Mouse (Mus musculus): Measurements from ENCODE around the gene Stac. TPM values are rescaled to one million over a fixed set of nuclear protein-coding genes. Genes with fewer than 3 reads are reported as not detected.

Gene Stac
- polyA plus RNA-seq, 2 experiments: 0.02 TPM; not detected in 1

GRCm38 (mm10) chr9:111611341-111611740, 78.8 kb downstream of the Stac start:
- Histone ChIP-seq H3K4me3 (ENCODE audit: insufficient read depth in 1 of 2, low read depth in 2 of 2, low read length in 2 of 2) (no peak overlapping the region), H3K36me3 (replicated peaks; ENCODE audit: control insufficient read depth, insufficient read depth, low read depth) (no peaks in the 10 kb centered on the region), H3K4me1 (replicated peaks; ENCODE audit: control insufficient read depth in 2 of 2, insufficient read depth in 2 of 2, low read length in 1 of 2) (no peaks in the 10 kb centered on the region), H3K27me3 (ENCODE audit: control insufficient read depth, insufficient read depth, low read length) (no peaks in the 10 kb centered on the region), H3K9me3 (ENCODE audit: control insufficient read depth, low read length) (no peaks in the 10 kb centered on the region), H3K9ac (replicated peaks) (no peak overlapping the region), H3K4me2 (ENCODE audit: low read depth) (no peak overlapping the region), H3K27ac (no peak overlapping the region)
- 45% methylated on average over 3 of the region's 3 CpGs for WGBS (ENCODE audit: insufficient replicate concordance)
- ATAC-seq (ENCODE audit: insufficient read depth): no peak
- no peak for DNase-seq (ENCODE audit: low read depth in 3 of 3, low spot score in 3 of 3)
- TF ChIP-seq EP300 (IDR thresholded peaks at IDR 0.05; ENCODE audit: low read depth): no peak
- TF ChIP-seq CTCF (IDR thresholded peaks at IDR 0.05; ENCODE audit: low read depth): no peak

GRCm38 (mm10) chr9:111608762-111609161, 81.4 kb downstream of the Stac start:
- Histone ChIP-seq H3K9ac (replicated peaks) (no peak overlapping the region), H3K4me3 (ENCODE audit: insufficient read depth in 1 of 2, low read depth in 2 of 2, low read length in 2 of 2) (no peak overlapping the region), H3K27me3 (ENCODE audit: control insufficient read depth, insufficient read depth, low read length) (no peaks in the 10 kb centered on the region), H3K4me2 (ENCODE audit: low read depth) (no peak overlapping the region), H3K4me1 (replicated peaks; ENCODE audit: control insufficient read depth in 2 of 2, insufficient read depth in 2 of 2, low read length in 1 of 2) (no peaks in the 10 kb centered on the region), H3K27ac (no peak overlapping the region), H3K36me3 (replicated peaks; ENCODE audit: control insufficient read depth, insufficient read depth, low read depth) (no peaks in the 10 kb centered on the region), H3K9me3 (ENCODE audit: control insufficient read depth, low read length) (no peaks in the 10 kb centered on the region)
- ATAC-seq (ENCODE audit: insufficient read depth) (no peak), DNase-seq (ENCODE audit: low read depth in 3 of 3, low spot score in 3 of 3) (no peak)
- TF ChIP-seq CTCF (IDR thresholded peaks at IDR 0.05; ENCODE audit: low read depth): no peak
- no peak for TF ChIP-seq EP300 (IDR thresholded peaks at IDR 0.05; ENCODE audit: low read depth)
- 19% methylated on average over 6 of the region's 6 CpGs for WGBS (ENCODE audit: insufficient replicate concordance)

GRCm38 (mm10) chr9:111606603-111607002, 83.5 kb downstream of the Stac start:
- Histone ChIP-seq H3K36me3 (replicated peaks; ENCODE audit: control insufficient read depth, insufficient read depth, low read depth) (no peaks in the 10 kb centered on the region), H3K9ac (replicated peaks) (no peak overlapping the region), H3K4me3 (ENCODE audit: insufficient read depth in 1 of 2, low read depth in 2 of 2, low read length in 2 of 2) (no peak overlapping the region), H3K27ac (no peak overlapping the region), H3K4me2 (ENCODE audit: low read depth) (no peak overlapping the region), H3K9me3 (ENCODE audit: control insufficient read depth, low read length) (no peaks in the 10 kb centered on the region), H3K27me3 (ENCODE audit: control insufficient read depth, insufficient read depth, low read length) (no peaks in the 10 kb centered on the region), H3K4me1 (replicated peaks; ENCODE audit: control insufficient read depth in 2 of 2, insufficient read depth in 2 of 2, low read length in 1 of 2) (no peaks in the 10 kb centered on the region)
- ATAC-seq (ENCODE audit: insufficient read depth) (no peak), DNase-seq (ENCODE audit: low read depth in 3 of 3, low spot score in 3 of 3) (no peak)
- TF ChIP-seq EP300 (IDR thresholded peaks at IDR 0.05; ENCODE audit: low read depth): no peak
- no peak for TF ChIP-seq CTCF (IDR thresholded peaks at IDR 0.05; ENCODE audit: low read depth)
- WGBS (ENCODE audit: insufficient replicate concordance): 67% methylated on average over 8 of the region's 8 CpGs

- 71% methylated on average over 2 of the region's 2 CpGs for WGBS (ENCODE audit: insufficient replicate concordance)
- Histone ChIP-seq H3K9me3 (ENCODE audit: control insufficient read depth, low read length) (no peaks in the 10 kb centered on the region), H3K4me2 (ENCODE audit: low read depth) (no peak overlapping the region), H3K27ac (no peak overlapping the region), H3K4me3 (ENCODE audit: insufficient read depth in 1 of 2, low read depth in 2 of 2, low read length in 2 of 2) (no peak overlapping the region), H3K36me3 (replicated peaks; ENCODE audit: control insufficient read depth, insufficient read depth, low read depth) (no peaks in the 10 kb centered on the region), H3K4me1 (replicated peaks; ENCODE audit: control insufficient read depth in 2 of 2, insufficient read depth in 2 of 2, low read length in 1 of 2) (no peaks in the 10 kb centered on the region), H3K9ac (replicated peaks) (no peak overlapping the region), H3K27me3 (ENCODE audit: control insufficient read depth, insufficient read depth, low read length) (no peaks in the 10 kb centered on the region)
- ATAC-seq (ENCODE audit: insufficient read depth) (no peak), DNase-seq (ENCODE audit: low read depth in 3 of 3, low spot score in 3 of 3) (no peak)
- TF ChIP-seq EP300 (IDR thresholded peaks at IDR 0.05; ENCODE audit: low read depth): no peak
- no peak for TF ChIP-seq CTCF (IDR thresholded peaks at IDR 0.05; ENCODE audit: low read depth)
Measured at GRCm38 (mm10) chr9:111587527-111587926, 102.6 kb downstream of the Stac start.

GRCm38 (mm10) chr9:111578784-111579183, 111.4 kb downstream of the Stac start:
- Histone ChIP-seq H3K27ac (no peak overlapping the region), H3K9me3 (ENCODE audit: control insufficient read depth, low read length) (no peaks in the 10 kb centered on the region), H3K4me3 (ENCODE audit: insufficient read depth in 1 of 2, low read depth in 2 of 2, low read length in 2 of 2) (no peak overlapping the region), H3K9ac (replicated peaks) (no peak overlapping the region), H3K4me1 (replicated peaks; ENCODE audit: control insufficient read depth in 2 of 2, insufficient read depth in 2 of 2, low read length in 1 of 2) (no peaks in the 10 kb centered on the region), H3K36me3 (replicated peaks; ENCODE audit: control insufficient read depth, insufficient read depth, low read depth) (no peaks in the 10 kb centered on the region), H3K27me3 (ENCODE audit: control insufficient read depth, insufficient read depth, low read length) (no peaks in the 10 kb centered on the region), H3K4me2 (ENCODE audit: low read depth) (no peak overlapping the region)
- DNase-seq (ENCODE audit: low read depth in 3 of 3, low spot score in 3 of 3) (no peak), ATAC-seq (ENCODE audit: insufficient read depth) (no peak)
- no peak for TF ChIP-seq EP300 (IDR thresholded peaks at IDR 0.05; ENCODE audit: low read depth)
- TF ChIP-seq CTCF (IDR thresholded peaks at IDR 0.05; ENCODE audit: low read depth): no peak
- WGBS (ENCODE audit: insufficient replicate concordance): 59% methylated on average over 9 of the region's 9 CpGs

Data from liver, embryonic 14.5 days (tissue).